Mouse (Mus musculus) ovary, postnatal 36 days (tissue): ENCODE measurements around the gene Safb.
A peak's percentile ranks its signal among the peaks of the same experiment; 100 is the strongest.

Experiments used
- DNase-seq: peaks from one replicate; pipeline ENCODE4 v3.0.0; 2022; ENCODE audit warnings: low spot score, mixed read lengths

Gene Safb

DNA sequence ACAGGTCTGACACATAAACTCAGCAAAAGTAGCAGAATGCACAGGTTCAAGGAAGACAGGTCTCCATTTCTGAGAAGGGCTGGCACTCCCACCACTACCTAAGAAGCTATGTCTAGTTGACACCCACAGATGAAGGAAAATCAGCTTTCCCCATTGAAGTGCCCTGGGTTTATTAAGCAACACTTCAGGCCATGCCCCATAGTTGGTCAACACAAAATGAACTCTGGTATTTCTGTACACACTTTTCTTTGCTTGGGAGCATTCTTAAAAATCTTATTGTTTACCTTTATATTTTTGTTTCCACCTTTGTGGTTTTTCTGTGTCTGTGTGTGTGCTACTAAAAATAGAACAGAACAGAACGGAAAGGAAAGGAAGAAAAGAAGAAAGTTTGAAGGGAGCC is 24.5 kb upstream of the Safb start:
- no peak for DNase-seq

DNA sequence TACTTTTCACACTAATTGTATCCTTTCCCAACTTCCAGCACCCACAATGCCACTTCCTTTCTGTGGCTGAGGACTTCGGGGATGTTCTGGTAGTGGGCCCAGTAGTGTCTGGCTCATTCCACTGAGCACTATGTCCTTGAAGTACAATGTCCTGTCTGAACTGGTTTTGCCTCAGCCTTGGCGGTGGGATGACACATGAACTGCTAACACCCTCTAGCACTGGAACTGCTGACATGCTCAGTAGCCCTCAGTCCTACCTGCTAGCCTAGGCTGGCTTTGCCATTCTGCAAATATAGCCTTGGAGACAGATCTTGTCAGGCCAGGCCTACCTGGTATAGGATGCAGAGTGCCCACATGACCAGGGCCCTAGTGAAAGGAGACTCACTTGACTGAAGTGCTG is 22.8 kb upstream of the Safb start:
- no peak for DNase-seq

- DNase-seq, result no peak
These were observed 18.3 kb upstream of the Safb start for GRCm38 (mm10) chr17:56566293-56566692.

DNA sequence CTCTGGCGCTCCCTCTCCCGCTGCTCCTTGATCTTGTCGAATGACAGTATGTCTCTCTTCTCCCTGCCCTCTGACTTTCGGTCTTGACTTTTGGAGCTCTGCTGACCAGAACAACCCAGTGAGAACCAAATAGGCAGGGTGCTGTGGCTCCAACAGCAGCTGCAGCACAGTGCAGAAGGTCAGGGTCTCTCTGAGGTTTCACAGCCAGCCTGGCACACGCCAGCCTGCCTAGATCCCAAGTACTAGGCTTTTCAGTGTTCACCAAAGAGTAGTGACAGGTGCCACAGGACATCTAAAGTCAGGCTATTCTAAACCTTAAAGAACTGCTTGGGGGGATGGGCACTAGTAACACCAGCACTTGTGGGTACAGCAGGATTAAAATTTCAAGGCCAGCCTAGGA is 17.7 kb upstream of the Safb start:
- no peak for DNase-seq

DNA sequence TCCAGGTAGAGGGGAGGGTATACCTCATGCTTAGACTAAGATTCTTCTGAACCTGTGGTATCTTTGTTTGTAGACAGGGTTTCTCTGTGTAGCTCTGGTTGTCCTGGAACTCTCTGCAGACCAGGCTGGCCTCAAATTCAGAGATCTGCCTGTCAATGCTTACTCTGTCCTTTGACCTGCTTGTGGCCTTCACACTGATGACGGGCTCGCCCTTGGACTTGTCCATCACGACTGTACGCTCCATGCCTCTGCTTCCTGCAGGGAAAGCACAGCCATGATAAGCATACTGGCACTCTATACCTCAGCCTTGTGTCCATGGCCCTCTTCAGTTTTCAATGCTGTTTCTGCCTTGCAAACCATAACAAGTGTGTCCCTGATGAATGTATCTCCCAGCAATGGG is 17.3 kb upstream of the Safb start:
- DNase-seq, result no peak

DNA sequence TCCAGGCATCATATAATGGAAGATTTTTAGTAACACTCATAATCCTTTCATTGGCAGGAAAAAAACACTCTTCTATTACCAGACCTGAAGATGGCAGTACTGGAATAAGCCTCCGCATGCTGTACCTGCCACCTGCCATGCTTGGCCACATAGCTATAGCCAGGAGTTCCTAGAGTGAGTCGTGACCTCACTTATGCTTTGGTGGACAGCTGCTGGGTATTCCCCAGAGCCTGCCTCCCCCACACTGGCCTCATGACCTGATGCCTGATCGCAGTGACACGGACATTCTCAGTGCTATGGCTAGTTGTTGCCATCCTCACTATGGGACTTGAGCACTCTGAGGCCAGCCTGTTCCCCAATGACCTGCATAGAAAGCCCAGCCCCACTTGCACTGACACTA is 14.3 kb upstream of the Safb start:
- no peak for DNase-seq

GRCm38 (mm10) chr17:56572154-56572553 is 12.5 kb upstream of the Safb start:
- no peak for DNase-seq

DNA sequence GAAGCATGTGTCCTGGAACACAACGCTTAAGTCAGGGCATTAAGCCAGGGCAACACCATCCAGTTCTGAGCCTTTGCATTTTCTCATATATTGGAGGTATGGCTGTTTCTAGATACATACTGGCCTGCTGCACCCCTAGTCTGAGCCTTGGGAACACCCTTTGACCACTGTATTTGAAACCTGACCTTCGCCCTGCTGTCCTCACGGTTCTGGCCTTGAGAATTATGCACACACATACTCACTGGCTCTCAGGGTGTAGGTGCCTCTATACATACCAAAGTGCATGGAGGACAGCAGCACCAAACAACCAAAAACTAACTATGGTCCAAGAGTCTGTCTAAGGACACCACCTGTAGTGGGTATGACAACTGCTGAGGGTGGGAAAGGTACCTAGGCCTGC is 11.7 kb upstream of the Safb start:
- DNase-seq, result no peak

DNA sequence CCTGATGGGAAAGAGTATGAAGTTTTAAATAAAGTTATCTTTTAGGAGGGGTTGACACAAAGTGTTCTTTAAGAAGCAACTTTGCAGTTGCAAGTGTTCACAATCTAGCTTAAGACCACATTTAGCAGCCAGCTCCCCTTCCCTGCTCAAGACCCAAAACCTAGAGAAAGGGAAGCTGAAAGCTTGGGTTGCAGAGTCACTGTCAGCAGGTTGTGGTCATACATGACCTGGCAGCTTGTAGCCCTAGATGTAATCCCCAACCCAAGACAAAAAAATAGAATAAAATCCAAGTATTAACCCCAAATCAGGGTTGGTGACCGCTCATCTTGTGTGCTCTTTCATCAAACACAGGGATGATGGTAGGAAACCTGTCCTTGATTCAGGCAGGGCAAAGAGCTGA is 1.6 kb upstream of the Safb start:
- DNase-seq, result no peak

DNA sequence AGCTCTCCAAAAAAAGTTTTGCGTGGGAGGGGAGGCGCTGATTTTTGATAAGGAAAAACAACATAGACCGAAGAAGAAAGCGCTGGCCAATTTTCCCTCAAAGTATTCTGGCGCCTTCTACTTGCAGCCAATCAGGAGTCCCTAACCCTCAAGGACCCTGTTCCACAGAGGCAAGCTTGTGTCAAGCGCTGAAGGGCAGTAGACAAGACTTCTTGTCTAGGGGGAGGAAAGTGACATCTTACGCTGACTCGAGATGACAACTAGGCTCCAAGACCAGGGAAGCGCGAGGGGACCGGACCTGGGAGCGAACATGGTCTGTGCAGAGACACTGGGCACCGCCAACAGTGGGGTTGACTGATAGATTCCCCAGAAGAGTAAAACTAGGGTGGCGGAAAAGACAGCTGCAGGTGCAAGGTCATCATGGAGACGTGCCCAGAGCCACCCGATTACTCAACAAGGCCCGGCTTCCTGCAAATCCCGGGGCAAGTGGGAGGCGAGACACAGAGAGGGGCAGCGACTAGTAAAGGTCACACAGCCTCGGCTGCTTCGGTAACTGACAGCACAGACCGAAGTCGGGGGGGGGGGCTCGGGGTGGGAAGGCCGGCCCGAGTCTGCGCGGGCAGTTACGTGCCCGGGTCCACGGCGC is 891 bp upstream of the Safb start:
- DNase-seq, result peak; percentile 43

DNA sequence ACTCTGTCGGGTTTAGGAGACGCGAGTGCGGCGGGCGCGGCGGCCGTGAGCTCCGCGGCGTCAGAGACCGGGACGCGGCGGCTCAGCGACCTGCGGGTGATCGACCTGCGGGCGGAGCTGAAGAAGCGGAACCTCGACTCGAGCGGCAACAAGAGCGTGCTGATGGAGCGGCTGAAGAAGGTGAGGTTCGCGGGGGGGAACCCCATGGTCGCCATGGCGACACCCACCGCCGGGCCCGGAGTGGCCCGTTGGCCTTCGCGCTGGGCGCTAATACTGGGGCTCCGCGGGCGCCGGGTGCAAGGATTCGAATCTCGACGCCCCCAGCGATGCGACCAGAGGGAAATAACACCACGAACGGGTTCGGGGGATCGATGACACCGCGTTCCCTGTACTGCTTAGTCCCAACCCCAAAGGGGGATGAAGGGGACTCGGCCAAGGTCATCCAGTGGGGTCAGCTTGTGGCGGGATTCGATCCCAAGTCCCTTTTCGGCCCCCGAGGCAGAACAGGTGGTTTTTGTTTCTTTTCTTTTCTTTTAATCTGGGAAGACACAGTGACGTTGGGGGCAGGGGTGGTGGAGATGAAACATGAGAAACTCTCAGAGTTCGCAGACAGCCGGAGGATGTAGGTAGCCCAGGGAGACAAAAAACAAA is 671 bp downstream of the Safb start:
- peak; percentile 65 for DNase-seq

- DNase-seq, result no peak
These were observed 3.1 kb downstream of the Safb start for GRCm38 (mm10) chr17:56587773-56588172.

GRCm38 (mm10) chr17:56588921-56589320 is 4.3 kb downstream of the Safb start:
- no peak for DNase-seq

GRCm38 (mm10) chr17:56592553-56592952 is 7.9 kb downstream of the Safb start:
- DNase-seq, result no peak

DNA sequence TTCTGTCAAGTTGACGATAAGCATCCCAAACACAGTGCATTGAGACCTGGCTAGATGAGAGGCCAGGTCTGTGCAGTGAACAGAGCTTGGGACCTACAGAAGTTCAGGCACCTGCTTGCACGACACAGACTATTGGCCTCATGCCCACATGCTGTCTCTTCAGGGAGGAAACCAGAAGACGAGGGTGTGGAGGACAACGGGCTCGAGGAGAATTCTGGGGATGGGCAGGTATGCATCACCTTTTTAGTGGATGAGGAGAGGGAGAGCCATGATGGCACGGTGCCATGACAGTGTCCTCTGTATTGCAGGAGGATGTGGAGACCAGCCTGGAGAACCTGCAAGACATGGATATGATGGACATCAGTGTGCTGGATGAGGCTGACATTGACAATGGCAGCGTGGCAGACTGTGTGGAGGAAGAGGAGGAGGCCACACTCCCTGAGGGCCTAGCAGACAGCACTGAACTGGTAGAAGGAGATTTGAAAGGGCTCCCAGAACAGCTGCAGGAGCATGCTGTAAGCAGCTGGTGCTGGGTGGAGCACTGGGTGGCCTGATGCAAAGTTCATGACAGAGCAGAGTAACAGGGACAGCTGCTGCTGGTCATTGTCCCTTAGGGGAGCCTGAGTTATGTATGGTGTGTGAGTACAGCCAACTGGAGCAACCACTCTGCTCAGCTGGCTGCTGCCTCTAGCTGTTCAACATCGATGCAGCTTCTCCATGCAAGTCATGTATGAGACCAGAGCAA is 9.1 kb downstream of the Safb start:
- DNase-seq, result no peak

DNA sequence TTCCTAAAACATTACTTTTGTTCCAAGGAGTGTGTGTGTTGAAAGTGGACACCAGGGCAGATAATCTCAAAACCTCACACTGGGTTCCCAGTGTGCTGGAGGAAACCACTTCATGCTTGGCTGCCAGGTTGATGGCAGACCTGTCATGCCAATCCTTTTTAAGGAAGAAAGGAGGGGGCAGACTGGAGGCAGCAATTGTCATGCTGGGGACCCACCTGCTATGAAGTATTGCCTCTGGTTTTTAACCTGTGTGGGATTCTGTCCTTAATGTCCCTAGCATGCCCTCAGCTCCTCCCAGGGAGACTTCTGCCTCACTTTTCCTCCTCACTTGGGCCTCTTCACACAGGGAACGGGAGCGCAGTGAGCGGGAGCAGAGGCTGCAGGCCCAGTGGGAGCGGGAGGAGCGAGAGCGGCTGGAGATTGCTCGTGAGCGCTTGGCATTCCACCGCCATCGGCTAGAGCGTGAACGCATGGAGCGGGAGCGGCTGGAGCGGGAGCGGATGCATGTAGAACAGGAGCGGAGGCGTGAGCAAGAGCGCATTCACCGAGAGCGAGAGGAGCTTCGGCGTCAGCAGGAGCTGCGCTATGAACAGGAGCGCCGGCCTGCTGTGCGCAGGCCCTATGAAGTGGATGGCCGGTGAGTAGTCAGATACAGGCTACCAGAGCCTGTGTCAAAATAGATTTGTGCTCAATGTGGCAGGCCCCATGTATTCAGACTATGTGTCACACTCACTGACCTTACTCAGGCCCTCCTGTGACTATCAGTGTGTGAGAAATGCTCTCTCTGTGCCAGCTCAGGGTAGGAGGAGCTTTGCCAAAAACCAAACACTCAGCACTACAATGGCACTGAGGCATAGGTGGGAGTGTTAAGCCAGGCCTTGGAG is 18.8 kb downstream of the Safb start:
- no peak for DNase-seq

DNA sequence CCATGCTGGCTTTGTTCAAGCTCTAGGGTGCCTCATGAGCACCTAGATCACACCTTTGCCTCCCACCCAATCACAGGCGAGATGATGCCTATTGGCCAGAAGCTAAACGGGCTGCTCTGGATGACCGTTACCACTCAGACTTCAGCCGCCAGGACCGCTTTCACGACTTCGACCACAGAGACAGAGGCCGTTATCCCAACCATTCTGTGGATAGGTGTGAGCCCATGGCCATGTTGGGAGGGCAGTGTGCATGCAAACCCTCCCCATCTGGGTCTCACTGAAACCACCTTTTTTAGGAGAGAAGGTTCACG is 19.4 kb downstream of the Safb start:
- DNase-seq, result no peak

DNA sequence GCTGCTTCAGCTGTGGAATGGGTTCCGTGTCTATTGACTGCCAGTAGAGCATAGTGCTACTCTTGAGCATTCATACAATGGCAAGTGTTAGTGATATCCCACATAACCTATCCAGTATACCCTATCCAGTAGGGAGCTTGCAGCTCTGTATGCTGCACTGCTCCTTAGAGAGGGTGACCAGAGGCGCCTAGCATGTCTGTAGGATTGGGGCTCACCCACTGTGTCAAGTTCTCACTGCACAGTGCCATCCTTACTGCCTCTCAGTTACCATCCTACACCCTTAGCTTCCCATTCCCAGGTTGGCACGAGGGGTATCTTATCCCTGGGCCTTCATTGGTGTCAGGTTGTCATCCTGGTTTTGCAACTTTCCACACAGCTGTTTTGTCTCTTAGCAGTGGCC is 19.8 kb downstream of the Safb start:
- DNase-seq, result no peak

DNA sequence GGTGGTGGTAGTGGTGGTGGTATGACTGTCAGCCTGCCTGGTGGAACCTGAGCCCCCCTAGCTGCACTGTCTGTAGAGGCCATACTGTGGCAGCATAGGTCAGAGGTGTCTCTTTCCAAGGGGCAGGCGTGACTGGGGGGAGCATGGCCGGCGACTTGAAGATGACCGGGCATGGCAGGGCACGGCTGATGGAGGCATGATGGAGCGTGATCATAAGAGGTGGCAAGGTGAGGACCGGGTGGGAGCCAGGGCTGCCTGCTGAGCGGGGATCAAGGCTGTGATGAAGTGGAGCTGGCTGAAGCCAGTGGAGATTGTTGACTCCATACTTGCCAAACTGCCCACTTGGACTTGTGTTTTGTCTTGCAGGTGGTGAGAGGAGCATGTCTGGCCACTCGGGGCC is 20.8 kb downstream of the Safb start:
- DNase-seq, result no peak

- DNase-seq, result no peak
These were observed 23.0 kb downstream of the Safb start for GRCm38 (mm10) chr17:56607521-56608062.

DNA sequence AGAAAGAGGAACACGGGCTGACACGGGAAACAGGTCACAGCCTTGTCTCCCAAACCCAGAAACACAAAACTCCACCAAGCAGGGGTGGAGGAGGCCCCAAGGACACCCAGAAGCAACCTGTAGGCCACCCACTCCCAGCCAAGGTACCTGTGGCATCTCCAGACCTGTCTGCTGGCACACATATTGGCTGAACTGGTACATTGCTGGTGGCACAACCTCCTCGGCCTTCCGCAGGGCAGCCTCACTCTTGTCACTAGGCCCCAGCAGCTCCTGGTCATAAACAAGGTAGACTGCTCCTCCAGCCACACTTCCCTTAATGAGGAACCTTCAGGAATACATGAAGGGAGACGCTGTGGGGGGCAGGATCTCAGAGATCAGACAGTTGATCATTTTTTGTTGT is 24.1 kb downstream of the Safb start:
- DNase-seq, result no peak

GRCm38 (mm10) chr17:56609452-56610171 is 25.0 kb downstream of the Safb start, which contains the start of gene 2410015M20Rik:
Gene 2410015M20Rik (minus strand): TSS chr17:56609771.
- DNase-seq, result peak; percentile 90
